Mouse (Mus musculus) forebrain, embryonic 16.5 days (tissue): ENCODE measurements around the gene 1600015I10Rik. TPM values are rescaled to one million over a fixed set of nuclear protein-coding genes. Genes with fewer than 3 reads are reported as not detected.

Source experiments
- polyA plus RNA-seq: library from polyadenylated mRNA; unstranded; fragments of >200 nt; fragmentation: Nextera tagmentation; extraction: Ambion mirVana; gene quantifications from 2 replicates; pipeline ENCODE4 v1.2.1, GENCODE M21; 2015

1600015I10Rik gene
- polyA plus RNA-seq, 1 experiment from 2014 or later = not detected

Other genes with a start within 250 kb of the 1600015I10Rik start
- gene Gimap4, start 245.3 kb upstream of the 1600015I10Rik start, polyA plus RNA-seq = 1.2 and 1.8 TPM in 2 replicates
- gene Gimap6, start 221.7 kb upstream of the 1600015I10Rik start, polyA plus RNA-seq = 7.8 and 7.9 TPM in 2 replicates
- 1.1 TPM in 1 of 2 replicates, not detected in the other for gene Gm28053, start 211.3 kb upstream of the 1600015I10Rik start, polyA plus RNA-seq
- gene Gimap7, start 211.3 kb upstream of the 1600015I10Rik start, polyA plus RNA-seq = not detected in 2 replicates
- gene Gimap1, start 190.8 kb upstream of the 1600015I10Rik start, polyA plus RNA-seq = 4.0 and 5.5 TPM in 2 replicates
- gene Gimap5, start 183.7 kb upstream of the 1600015I10Rik start, polyA plus RNA-seq = 0.77 and 1.4 TPM in 2 replicates
- gene Gimap3, start 159.0 kb upstream of the 1600015I10Rik start, polyA plus RNA-seq = not detected in 2 replicates
- 10.2 and 10.5 TPM in 2 replicates for gene Tmem176a, start 89.0 kb upstream of the 1600015I10Rik start, polyA plus RNA-seq
- 73.2 and 80.9 TPM in 2 replicates for gene Tmem176b, start 88.4 kb upstream of the 1600015I10Rik start, polyA plus RNA-seq
- not detected in 2 replicates for gene Aoc1, start 57.0 kb upstream of the 1600015I10Rik start, polyA plus RNA-seq
- gene Doxl2, start 45.1 kb downstream of the 1600015I10Rik start, polyA plus RNA-seq = not detected in 2 replicates
- gene Svs1, start 57.0 kb downstream of the 1600015I10Rik start, polyA plus RNA-seq = not detected in 2 replicates
- 0.39 and 0.61 TPM in 2 replicates for gene Gpnmb, start 106.7 kb downstream of the 1600015I10Rik start, polyA plus RNA-seq
- 59.1 and 61.8 TPM in 2 replicates for gene Malsu1, start 143.9 kb downstream of the 1600015I10Rik start, polyA plus RNA-seq